Mouse (Mus musculus): ENCODE results near the gene Inppl1. TPM values are rescaled to one million over a fixed set of nuclear protein-coding genes. Genes with fewer than 3 reads are reported as not detected.
A peak's percentile ranks its signal among the peaks of the same experiment; 100 is the strongest.

The Inppl1 gene
- total RNA-seq (2021): 10 to 100 TPM; 31.6 to 44.8 TPM

GRCm38 (mm10) chr7:101837606-101838471 lies at the start of gene Inppl1:
Inppl1 (minus strand) TSS chr7:101838229.
- peak; percentile 29 to 56 for DNase-seq (ENCODE audit: extremely low spot score in 1 of 2, low spot score in 1 of 2)

DNA sequence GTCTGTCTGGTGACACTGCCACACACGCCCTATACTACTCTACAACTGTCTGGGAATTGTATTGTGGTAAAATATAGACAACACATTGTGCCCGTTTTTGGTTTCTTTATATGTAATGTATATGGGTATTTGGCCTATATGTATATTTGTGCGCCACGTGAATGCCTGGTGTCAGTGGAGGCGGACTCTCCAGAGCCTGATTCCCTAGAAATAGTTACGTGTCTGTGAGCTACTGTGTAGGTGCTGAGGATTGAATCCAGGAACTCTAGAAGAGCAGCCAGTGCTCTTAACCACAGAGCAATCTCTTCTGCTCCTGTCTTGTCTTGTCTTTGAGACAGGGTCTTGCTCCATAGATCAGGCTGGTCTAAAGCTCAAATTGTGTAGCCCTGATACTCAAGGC lies 48.2 kb upstream of the Inppl1 start:
- DNase-seq (ENCODE audit: extremely low spot score in 1 of 2, low spot score in 1 of 2): no peak

GRCm38 (mm10) chr7:101884160-101884559 lies 46.1 kb upstream of the Inppl1 start:
- no peak for DNase-seq (ENCODE audit: extremely low spot score in 1 of 2, low spot score in 1 of 2)

- no peak for DNase-seq (ENCODE audit: extremely low spot score in 1 of 2, low spot score in 1 of 2)
Measured at GRCm38 (mm10) chr7:101882413-101883154, 44.6 kb upstream of the Inppl1 start.

GRCm38 (mm10) chr7:101880855-101881254 lies 42.8 kb upstream of the Inppl1 start:
- peak in 1 of 2 experiments; percentile 23 for DNase-seq (ENCODE audit: extremely low spot score in 1 of 2, low spot score in 1 of 2)

GRCm38 (mm10) chr7:101875978-101876377 lies 37.9 kb upstream of the Inppl1 start:
- DNase-seq (ENCODE audit: extremely low spot score in 1 of 2, low spot score in 1 of 2): no peak

GRCm38 (mm10) chr7:101871296-101871695 lies 33.3 kb upstream of the Inppl1 start:
- DNase-seq (ENCODE audit: extremely low spot score in 1 of 2, low spot score in 1 of 2): no peak

- no peak for DNase-seq (ENCODE audit: extremely low spot score in 1 of 2, low spot score in 1 of 2)
Measured at GRCm38 (mm10) chr7:101870629-101871028, 32.6 kb upstream of the Inppl1 start, which contains the start of gene Folr1. Folr1 (minus strand) TSS chr7:101870788.

DNA sequence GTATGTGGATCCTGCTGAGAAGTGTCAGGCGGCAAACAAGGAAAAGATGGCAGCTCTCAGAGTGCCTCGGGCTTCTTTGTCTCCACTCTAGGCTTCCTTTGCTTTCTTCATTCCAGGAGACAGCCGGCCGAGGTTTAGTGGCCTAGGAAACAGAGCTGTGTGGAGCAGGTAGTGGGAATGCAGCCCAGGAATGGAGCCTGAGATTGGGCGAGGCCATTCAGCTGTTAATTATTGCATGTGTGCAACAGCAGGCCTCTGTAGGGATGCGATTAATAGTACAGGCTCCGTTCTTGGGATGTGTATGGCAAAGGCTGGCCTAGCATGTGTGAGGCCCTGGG lies 31.1 kb upstream of the Inppl1 start:
- no peak for DNase-seq (ENCODE audit: extremely low spot score in 1 of 2, low spot score in 1 of 2)

DNA sequence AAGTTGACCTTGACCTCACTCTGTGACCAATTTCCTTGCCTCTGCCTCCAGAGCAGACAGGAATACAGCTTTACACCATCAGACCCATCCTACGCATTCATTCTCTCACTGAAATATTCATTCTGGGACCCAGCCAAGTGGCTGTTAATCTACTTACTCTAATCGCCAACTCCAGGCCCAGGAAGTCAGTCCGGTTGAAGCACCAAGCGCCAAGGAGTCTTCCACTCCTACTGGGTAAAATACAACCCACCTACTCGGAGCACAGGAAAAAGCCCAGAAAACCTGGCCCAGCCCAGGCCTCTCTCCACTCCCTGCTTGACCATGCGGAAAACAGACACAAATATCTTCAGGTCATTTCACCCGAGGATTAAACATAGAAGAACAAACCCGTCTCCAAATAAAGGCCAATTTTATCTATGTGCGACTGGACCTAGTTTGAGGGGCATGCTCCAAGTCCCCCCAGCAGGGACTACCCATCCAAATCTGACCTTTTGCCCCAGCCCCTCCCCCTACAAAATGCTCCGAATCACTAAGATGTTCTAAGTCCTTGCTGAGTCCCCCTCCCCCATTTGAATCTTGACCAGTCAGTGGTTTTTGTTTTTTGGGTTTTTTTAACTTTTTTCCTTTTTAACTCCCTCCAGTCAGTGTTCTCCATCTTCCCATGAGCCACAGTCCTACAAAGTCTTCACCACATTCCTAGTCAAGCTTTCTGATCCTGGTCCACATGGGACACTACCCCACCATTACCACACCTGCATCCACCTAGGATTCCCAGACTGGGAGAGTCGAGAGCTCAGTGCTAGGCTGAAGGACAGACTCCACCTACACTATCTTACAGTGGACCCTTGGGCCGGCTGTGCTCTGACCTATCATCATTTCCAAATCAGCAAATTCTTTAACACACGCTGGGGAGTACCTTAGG lies 30.5 kb upstream of the Inppl1 start:
- no peak for DNase-seq (ENCODE audit: extremely low spot score in 1 of 2, low spot score in 1 of 2)

GRCm38 (mm10) chr7:101867482-101867881 lies 29.5 kb upstream of the Inppl1 start:
- no peak for DNase-seq (ENCODE audit: extremely low spot score in 1 of 2, low spot score in 1 of 2)

GRCm38 (mm10) chr7:101866491-101867265 lies 28.6 kb upstream of the Inppl1 start:
- DNase-seq (ENCODE audit: extremely low spot score in 1 of 2, low spot score in 1 of 2): no peak

- DNase-seq (ENCODE audit: extremely low spot score in 1 of 2, low spot score in 1 of 2): no peak
Measured at GRCm38 (mm10) chr7:101863415-101863814, 25.4 kb upstream of the Inppl1 start, which contains the start of gene Anapc15. Anapc15 (plus strand) TSS chr7:101863715.

- DNase-seq (ENCODE audit: extremely low spot score in 1 of 2, low spot score in 1 of 2): no peak
Measured at GRCm38 (mm10) chr7:101862291-101862690, 24.3 kb upstream of the Inppl1 start.

GRCm38 (mm10) chr7:101860978-101861377 lies 22.9 kb upstream of the Inppl1 start:
- no peak for DNase-seq (ENCODE audit: extremely low spot score in 1 of 2, low spot score in 1 of 2)

DNA sequence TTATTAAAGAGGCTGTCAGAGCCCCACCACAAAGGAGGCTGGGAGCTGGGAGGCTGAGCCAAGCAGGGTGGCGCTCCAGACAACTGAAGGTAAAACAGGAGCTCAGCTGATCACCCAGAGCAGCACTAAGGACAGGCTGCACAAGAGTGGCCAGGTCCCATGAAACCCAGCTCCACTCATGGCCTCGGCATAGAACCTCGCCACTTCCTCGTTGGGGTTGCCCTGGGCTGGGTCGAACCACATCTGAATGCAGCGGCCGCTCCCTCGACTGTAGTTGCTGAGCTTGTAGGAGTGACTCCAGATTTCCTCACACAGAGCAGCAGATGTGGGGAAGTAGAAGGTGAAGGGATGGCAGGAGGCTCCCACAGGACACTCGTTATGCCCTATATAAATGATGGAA lies 20.3 kb upstream of the Inppl1 start:
- no peak for DNase-seq (ENCODE audit: extremely low spot score in 1 of 2, low spot score in 1 of 2)

DNA sequence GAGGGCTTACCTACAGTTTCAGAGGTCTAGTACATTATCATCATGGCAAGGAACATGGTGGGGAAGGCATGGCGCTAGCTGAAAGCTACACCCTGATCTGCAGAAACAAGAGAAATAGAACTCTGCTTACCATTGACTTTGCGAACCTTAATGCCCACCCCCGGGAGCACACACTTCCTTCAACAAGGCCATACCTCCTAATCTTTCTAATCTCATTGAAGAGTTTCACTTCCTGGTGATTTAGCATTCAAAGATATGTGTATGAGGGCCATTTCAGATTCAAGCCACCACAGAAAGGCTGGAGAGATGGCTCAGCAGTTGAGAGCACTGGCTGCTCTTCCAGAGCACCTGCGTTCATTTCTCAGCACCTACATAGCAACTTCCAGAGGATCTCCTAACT lies 19.1 kb upstream of the Inppl1 start, which contains the start of gene Folr2:
Gene Folr2 (minus strand): TSS at position 101 of the 400 bp plus-strand sequence.
- DNase-seq (ENCODE audit: extremely low spot score in 1 of 2, low spot score in 1 of 2): no peak

GRCm38 (mm10) chr7:101853816-101854215 lies 15.8 kb upstream of the Inppl1 start:
- DNase-seq (ENCODE audit: extremely low spot score in 1 of 2, low spot score in 1 of 2): no peak

DNA sequence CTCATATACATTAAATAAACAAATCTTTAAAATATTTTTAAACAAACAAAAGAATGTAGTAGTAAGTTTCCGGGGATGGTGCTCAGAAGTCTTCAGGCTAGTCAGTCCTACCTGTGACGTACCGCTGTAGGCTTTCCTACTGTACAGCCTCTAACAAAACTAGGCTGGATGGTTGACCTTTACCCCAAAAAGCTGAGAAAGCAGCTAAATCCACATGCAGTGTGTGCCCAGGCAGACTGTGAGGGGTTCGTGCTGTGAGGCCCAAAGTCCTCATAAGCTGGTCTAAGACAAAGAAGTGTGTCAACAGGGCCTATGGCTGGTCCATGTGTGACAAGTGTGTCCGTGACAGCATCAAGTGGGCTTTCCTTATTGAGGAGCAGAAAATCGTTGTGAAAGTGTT lies 14.8 kb upstream of the Inppl1 start:
- DNase-seq (ENCODE audit: extremely low spot score in 1 of 2, low spot score in 1 of 2): no peak

- DNase-seq (ENCODE audit: extremely low spot score in 1 of 2, low spot score in 1 of 2): no peak
Measured at GRCm38 (mm10) chr7:101851689-101852088, 13.7 kb upstream of the Inppl1 start.
